Mouse (Mus musculus): Measurements from ENCODE around the gene Myo18a.

Myo18a gene

GRCm38 (mm10) chr11:77836751-77837150 is 73.7 kb downstream of the Myo18a start:
- DNase-seq (ENCODE audit: low spot score in 2 of 2) = no peak

GRCm38 (mm10) chr11:77837856-77838255 is 74.8 kb downstream of the Myo18a start:
- DNase-seq (ENCODE audit: low spot score in 2 of 2) = no peak

GRCm38 (mm10) chr11:77840523-77841245 is 77.6 kb downstream of the Myo18a start:
- no peak for DNase-seq (ENCODE audit: low spot score in 2 of 2)

- no peak for DNase-seq (ENCODE audit: low spot score in 2 of 2)
Observed at GRCm38 (mm10) chr11:77843068-77843905, 80.2 kb downstream of the Myo18a start.

- no peak for DNase-seq (ENCODE audit: low spot score in 2 of 2)
Observed at GRCm38 (mm10) chr11:77843906-77844200, 80.8 kb downstream of the Myo18a start.

- DNase-seq (ENCODE audit: low spot score in 2 of 2) = no peak
Observed at GRCm38 (mm10) chr11:77847599-77848128, 84.6 kb downstream of the Myo18a start.

- DNase-seq (ENCODE audit: low spot score in 2 of 2) = no peak
Observed at GRCm38 (mm10) chr11:77848131-77848530, 85.1 kb downstream of the Myo18a start.

GRCm38 (mm10) chr11:77849151-77849550 is 86.1 kb downstream of the Myo18a start:
- no peak for DNase-seq (ENCODE audit: low spot score in 2 of 2)

GRCm38 (mm10) chr11:77850401-77851244 is 87.6 kb downstream of the Myo18a start:
- peak; percentile 76 to 79 for DNase-seq (ENCODE audit: low spot score in 2 of 2)

GRCm38 (mm10) chr11:77851483-77852010 is 88.5 kb downstream of the Myo18a start:
- DNase-seq (ENCODE audit: low spot score in 2 of 2) = no peak

- no peak for DNase-seq (ENCODE audit: low spot score in 2 of 2)
Observed at GRCm38 (mm10) chr11:77852195-77852594, 89.1 kb downstream of the Myo18a start.

- DNase-seq (ENCODE audit: low spot score in 2 of 2) = no peak
Observed at GRCm38 (mm10) chr11:77852941-77853668, 90.1 kb downstream of the Myo18a start.

- no peak for DNase-seq (ENCODE audit: low spot score in 2 of 2)
Observed at GRCm38 (mm10) chr11:77854641-77855040, 91.6 kb downstream of the Myo18a start.

- no peak for DNase-seq (ENCODE audit: low spot score in 2 of 2)
Observed at GRCm38 (mm10) chr11:77855396-77855795, 92.3 kb downstream of the Myo18a start.

GRCm38 (mm10) chr11:77857089-77857488 is 94.0 kb downstream of the Myo18a start:
- DNase-seq (ENCODE audit: low spot score in 2 of 2) = no peak

- DNase-seq (ENCODE audit: low spot score in 2 of 2) = no peak
Observed at GRCm38 (mm10) chr11:77858589-77858988, 95.5 kb downstream of the Myo18a start.

GRCm38 (mm10) chr11:77860947-77861346 is 97.9 kb downstream of the Myo18a start:
- DNase-seq (ENCODE audit: low spot score in 2 of 2) = no peak

- DNase-seq (ENCODE audit: low spot score in 2 of 2) = no peak
Observed at GRCm38 (mm10) chr11:77862887-77863286, 99.8 kb downstream of the Myo18a start.

GRCm38 (mm10) chr11:77864771-77865170 is 101.7 kb downstream of the Myo18a start:
- no peak for DNase-seq (ENCODE audit: low spot score in 2 of 2)

GRCm38 (mm10) chr11:77867419-77868083 is 104.5 kb downstream of the Myo18a start:
- DNase-seq (ENCODE audit: low spot score in 2 of 2) = no peak

Data from frontal cortex, postnatal 10 days (tissue).